Mouse (Mus musculus): ENCODE measurements around the gene Tifab. TPM values are rescaled to one million over a fixed set of nuclear protein-coding genes. Genes with fewer than 3 reads are reported as not detected.

The Tifab gene
- total RNA-seq (2023), result 1.6 TPM

GRCm38 (mm10) chr13:56178416-56179035 is at the start of gene Tifab:
Tifab (minus strand) TSS chr13:56178885.

GRCm38 (mm10) chr13:56136200-56136599 is 42.5 kb downstream of the Tifab start, which contains the start of gene H2afy:
H2afy (minus strand) TSS chr13:56136361.

Other genes with a start within 250 kb of the Tifab start
- gene H2afy, start 42.5 kb downstream of the Tifab start, total RNA-seq (2023), result 286 TPM
- gene Neurog1, start 73.3 kb upstream of the Tifab start, total RNA-seq (2023), result not detected
- not detected for gene Cxcl14, start 117.7 kb upstream of the Tifab start, total RNA-seq (2023)
- gene Gm3045, start 247.7 kb upstream of the Tifab start, total RNA-seq (2023), result not detected